Mouse (Mus musculus) hindbrain, embryonic 10.5 days (tissue): Measurements from ENCODE around the gene Acot1. TPM values are rescaled to one million over a fixed set of nuclear protein-coding genes. Genes with fewer than 3 reads are reported as not detected.
A peak's percentile ranks its signal among the peaks of the same experiment; 100 is the strongest.

Experiments
- DNase-seq: peaks from one replicate; pipeline ENCODE4 v3.0.0-alpha.2; 2017; ENCODE audit warnings: low spot score
- H3K27ac ChIP-seq: fragments of 300-500 bp; sonication (generic); 2 replicates; pipeline ENCODE4 v1.5.1; 2016; ENCODE audit warnings: mild to moderate bottlenecking, moderate library complexity
- H3K27me3 ChIP-seq: fragments of 300-500 bp; sonication (generic); 2 replicates; pipeline ENCODE4 v1.6.1; 2016; ENCODE audit warnings: mild to moderate bottlenecking; ENCODE audit not compliant: poor library complexity, insufficient read depth, severe bottlenecking
- H3K36me3 ChIP-seq: fragments of 300-500 bp; sonication (generic); 2 replicates; pipeline ENCODE4 v1.6.1; 2016; ENCODE audit warnings: mild to moderate bottlenecking, moderate library complexity
- H3K4me1 ChIP-seq: fragments of 300-500 bp; sonication (generic); replicated peaks from 2 replicates; pipeline ENCODE4 v1.6.1; 2016; ENCODE audit warnings: mild to moderate bottlenecking
- H3K4me3 ChIP-seq: fragments of 300-500 bp; sonication (generic); 2 replicates; pipeline ENCODE4 v1.5.1; 2016; ENCODE audit warnings: mild to moderate bottlenecking, moderate library complexity
- H3K9me3 ChIP-seq: fragments of 300-500 bp; sonication (generic); 2 replicates; pipeline ENCODE4 v1.6.1; 2016; ENCODE audit warnings: mild to moderate bottlenecking, moderate library complexity
- WGBS: fragments of 180-500 bp; shearing (Covaris S2); methylation state at CpG from one replicate; pipeline ENCODE4 v1.1.7; 2016; 5-methylcytosine and 5-hydroxymethylcytosine counted together
- polyA plus RNA-seq: library from polyadenylated mRNA; unstranded; fragments of >200 nt; fragmentation: Nextera tagmentation; extraction: Ambion mirVana; gene quantifications from 2 replicates; pipeline ENCODE4 v1.2.1, GENCODE M21; 2016

Acot1 gene
- polyA plus RNA-seq, 1 experiment from 2014 or later = 45.3 TPM

DNA sequence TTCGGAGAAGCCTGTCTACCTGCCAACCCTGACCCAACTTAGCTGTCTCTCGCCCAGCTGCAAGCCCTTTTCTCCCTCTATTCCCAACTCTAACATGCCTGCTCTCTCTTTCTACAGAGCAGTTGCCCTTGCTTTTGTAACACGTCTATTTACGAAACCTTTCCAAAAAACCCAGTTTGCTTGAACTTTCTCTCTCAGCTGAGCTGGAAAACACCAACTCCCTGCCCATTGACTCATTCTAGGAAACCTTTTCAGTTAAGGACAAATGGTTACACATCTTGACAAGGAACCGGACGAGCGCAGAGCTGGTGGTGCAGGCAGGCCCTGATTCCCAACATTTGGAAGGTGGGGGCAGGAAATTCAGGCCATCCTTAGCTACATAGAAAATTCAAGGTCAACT is 43.3 kb downstream of the Acot1 start:
- Histone ChIP-seq H3K9me3 (peaks cover 14% of the 10 kb centered on the region), H3K27ac (no peak overlapping the region), H3K4me3 (no peak overlapping the region), H3K4me1 (peaks cover 10% of the 10 kb centered on the region), H3K27me3 (peaks cover 35% of the 10 kb centered on the region), H3K36me3 (no peaks in the 10 kb centered on the region)
- DNase-seq = no peak
- WGBS = 83% methylated on average over 7 of the region's 7 CpGs

DNA sequence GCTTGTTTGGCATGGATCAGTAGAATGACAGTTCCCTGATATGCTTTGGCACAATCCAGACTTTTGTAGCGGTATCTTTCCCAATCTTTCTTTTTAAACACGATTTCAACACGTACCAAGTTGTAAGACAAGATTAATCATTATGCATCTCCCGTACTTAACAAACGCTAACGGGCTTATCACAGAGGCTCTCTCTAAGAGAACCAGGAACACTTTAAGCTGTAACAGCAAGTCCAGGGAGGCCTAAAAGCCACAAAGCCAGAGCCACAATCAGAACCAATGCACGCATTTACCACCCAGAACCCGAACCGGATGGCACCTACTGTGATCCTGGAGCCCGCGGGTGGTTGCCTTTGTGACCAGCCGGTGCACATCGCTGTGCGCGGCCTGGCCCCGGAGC is 43.9 kb downstream of the Acot1 start:
- H3K4me1 ChIP-seq = peaks cover 10% of the 10 kb centered on the region
- H3K9me3 ChIP-seq = peaks cover 9% of the 10 kb centered on the region
- H3K27me3 ChIP-seq = peaks cover 35% of the 10 kb centered on the region
- peak overlapping the region; percentile 66; the same call in 1 of the 2 replicates for H3K27ac ChIP-seq
- peak overlapping the region; percentile 58 for H3K4me3 ChIP-seq
- H3K36me3 ChIP-seq = no peaks in the 10 kb centered on the region
- WGBS = 13% methylated on average over 16 of the region's 16 CpGs
- DNase-seq = peak; percentile 29

- WGBS = 3% methylated on average over 42 of the region's 46 CpGs
- Histone ChIP-seq H3K27ac (peak overlapping the region; percentile 71), H3K36me3 (no peaks in the 10 kb centered on the region)
These were observed 44.5 kb downstream of the Acot1 start for GRCm38 (mm10) chr12:84053679-84054391.

GRCm38 (mm10) chr12:84060946-84061345 is 51.7 kb downstream of the Acot1 start:
- H3K9me3 ChIP-seq = 0 out of 2 replicates have a peak, but pooled peaks cover 3% of the 10 kb centered on the region
- H3K4me3 ChIP-seq = no peak overlapping the region
- no peaks in the 10 kb centered on the region for H3K4me1 ChIP-seq
- H3K27me3 ChIP-seq = peaks cover 3% of the 10 kb centered on the region; the same call in 1 of the 2 replicates
- no peaks in the 10 kb centered on the region for H3K36me3 ChIP-seq
- WGBS = 38% methylated on average over 2 of the region's 2 CpGs
- no peak overlapping the region for H3K27ac ChIP-seq
- no peak for DNase-seq

More at GRCm38 (mm10) chr12:84053679-84054391, 44.5 kb downstream of the Acot1 start:
- Histone ChIP-seq H3K4me1 (peaks cover 10% of the 10 kb centered on the region), H3K9me3 (peaks cover 2% of the 10 kb centered on the region), H3K27me3 (peaks cover 35% of the 10 kb centered on the region), H3K4me3 (peak overlapping the region; percentile 58)
- peak; percentile 42 for DNase-seq

- Histone ChIP-seq H3K27ac (no peak overlapping the region), H3K4me1 (no peaks in the 10 kb centered on the region), H3K9me3 (0 out of 2 replicates have a peak, but pooled peaks cover 3% of the 10 kb centered on the region), H3K36me3 (no peaks in the 10 kb centered on the region), H3K4me3 (no peak overlapping the region), H3K27me3 (peaks cover 12% of the 10 kb centered on the region)
- no peak for DNase-seq
- 95% methylated on average over 20 of the region's 20 CpGs for WGBS
These were observed 53.0 kb downstream of the Acot1 start for GRCm38 (mm10) chr12:84062336-84062735.

GRCm38 (mm10) chr12:84063228-84063627 is 53.9 kb downstream of the Acot1 start:
- H3K27ac ChIP-seq = no peak overlapping the region
- no peaks in the 10 kb centered on the region for H3K36me3 ChIP-seq
- no peak for DNase-seq
- H3K27me3 ChIP-seq = peaks cover 21% of the 10 kb centered on the region
- WGBS = 74% methylated on average over 5 of the region's 5 CpGs
- 0 out of 2 replicates have a peak, but pooled peaks cover 3% of the 10 kb centered on the region for H3K9me3 ChIP-seq
- H3K4me3 ChIP-seq = no peak overlapping the region
- no peaks in the 10 kb centered on the region for H3K4me1 ChIP-seq

DNA sequence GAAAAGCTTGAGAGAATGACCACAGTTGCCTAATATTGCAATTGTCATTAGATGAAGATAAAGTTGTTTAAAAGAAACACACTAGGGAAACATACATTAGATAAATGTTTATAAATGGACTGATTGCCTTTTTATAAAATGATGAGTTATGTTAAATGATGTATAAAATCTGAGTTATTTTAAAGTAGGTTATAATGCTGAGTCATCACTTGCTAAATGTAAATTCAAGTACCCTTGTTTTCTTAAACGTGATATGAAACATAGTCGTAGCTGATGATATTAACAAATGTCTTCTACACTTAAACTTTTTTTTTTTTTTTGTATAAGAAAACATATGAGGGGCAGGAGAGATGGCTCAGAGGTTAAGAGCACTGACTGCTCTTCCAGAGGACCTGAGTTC is 54.5 kb downstream of the Acot1 start:
- peaks cover 27% of the 10 kb centered on the region for H3K27me3 ChIP-seq
- 85% methylated on average over 2 of the region's 2 CpGs for WGBS

DNA sequence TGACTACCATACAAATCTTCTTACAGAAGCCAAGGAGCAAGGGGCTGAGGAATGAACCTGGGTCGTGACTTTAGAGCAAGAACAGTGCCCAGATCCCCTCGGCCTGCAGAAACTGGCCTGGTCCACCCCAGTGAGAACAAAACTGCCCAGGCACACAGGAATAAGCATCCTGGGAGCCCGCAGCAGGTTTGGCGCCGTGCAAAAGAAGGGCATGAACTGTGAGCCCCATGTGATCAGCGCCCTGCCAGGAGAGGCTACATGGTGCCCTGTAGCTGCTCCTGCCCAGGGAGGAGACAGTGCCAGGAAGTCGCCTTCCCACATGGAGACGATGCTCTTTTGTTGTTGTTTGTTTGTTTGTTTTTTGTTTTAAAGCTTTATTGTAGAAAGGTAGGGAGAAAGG is 55.3 kb downstream of the Acot1 start:
- WGBS = 75% methylated on average over 8 of the region's 8 CpGs
- no peak for DNase-seq

More for the DNA sequence above, 54.5 kb downstream of the Acot1 start:
- H3K36me3 ChIP-seq = no peaks in the 10 kb centered on the region
- H3K4me1 ChIP-seq = no peaks in the 10 kb centered on the region
- DNase-seq = no peak
- no peak overlapping the region for H3K4me3 ChIP-seq
- 0 out of 2 replicates have a peak, but pooled peaks cover 3% of the 10 kb centered on the region for H3K9me3 ChIP-seq
- no peak overlapping the region for H3K27ac ChIP-seq

DNA sequence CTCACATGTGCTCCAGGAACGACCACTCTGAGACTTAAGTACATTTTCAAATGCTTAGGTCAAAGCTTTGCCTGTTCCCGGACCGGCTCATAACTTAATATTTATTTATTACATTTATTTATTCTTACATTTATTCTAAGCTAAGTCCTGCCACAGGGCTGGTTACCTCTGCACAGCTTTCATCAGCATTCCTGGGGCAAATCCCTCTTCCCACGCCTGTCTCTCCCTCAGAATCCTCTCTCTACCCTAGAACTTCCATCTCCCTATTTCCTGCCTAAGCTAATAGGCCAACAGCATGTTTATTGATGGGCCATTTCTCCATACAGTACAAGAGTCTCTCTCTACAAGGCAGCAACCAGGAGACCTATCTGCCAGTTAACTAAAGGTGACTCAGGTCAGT is 58.5 kb downstream of the Acot1 start:
- 86% methylated on average over 4 of the region's 4 CpGs for WGBS
- Histone ChIP-seq H3K4me3 (no peak overlapping the region), H3K4me1 (peaks cover 6% of the 10 kb centered on the region; the same call in 1 of the 2 replicates), H3K36me3 (no peaks in the 10 kb centered on the region), H3K9me3 (0 out of 2 replicates have a peak, but pooled peaks cover 3% of the 10 kb centered on the region), H3K27me3 (peaks cover 54% of the 10 kb centered on the region), H3K27ac (no peak overlapping the region)
- DNase-seq = no peak

More for the DNA sequence above, 55.3 kb downstream of the Acot1 start:
- Histone ChIP-seq H3K4me3 (no peak overlapping the region), H3K9me3 (0 out of 2 replicates have a peak, but pooled peaks cover 3% of the 10 kb centered on the region), H3K36me3 (no peaks in the 10 kb centered on the region), H3K4me1 (peaks cover 3% of the 10 kb centered on the region; the same call in 1 of the 2 replicates), H3K27me3 (peaks cover 35% of the 10 kb centered on the region), H3K27ac (no peak overlapping the region)

Other genes starting within 250 kb of the Acot1 start
- 0.04 and 0.14 TPM in 2 replicates for gene Papln, start 245.9 kb upstream of the Acot1 start, polyA plus RNA-seq
- 27.8 and 39.1 TPM in 2 replicates for gene Numb, start 87.6 kb upstream of the Acot1 start, polyA plus RNA-seq
- 16.8 and 17.6 TPM in 2 replicates for gene Riox1, start 58.9 kb upstream of the Acot1 start, polyA plus RNA-seq
- gene Heatr4, start 24.6 kb upstream of the Acot1 start, polyA plus RNA-seq = not detected in 2 replicates
- 15.5 and 20.0 TPM in 2 replicates for gene Acot2, start 21.6 kb upstream of the Acot1 start, polyA plus RNA-seq
- gene Acot4, start 28.9 kb downstream of the Acot1 start, polyA plus RNA-seq = 0.08 and 0.14 TPM in 2 replicates
- not detected in 2 replicates for gene Gm49366, start 29.4 kb downstream of the Acot1 start, polyA plus RNA-seq
- gene Acot3, start 42.7 kb downstream of the Acot1 start, polyA plus RNA-seq = 0.19 and 0.25 TPM in 2 replicates
- 0.12 TPM in 1 of 2 replicates, not detected in the other for gene Acot5, start 59.8 kb downstream of the Acot1 start, polyA plus RNA-seq
- 0.77 and 0.97 TPM in 2 replicates for gene Acot6, start 91.2 kb downstream of the Acot1 start, polyA plus RNA-seq
- gene Dnal1, start 104.9 kb downstream of the Acot1 start, polyA plus RNA-seq = 4.8 and 4.9 TPM in 2 replicates
- gene Pnma1, start 139.0 kb downstream of the Acot1 start, polyA plus RNA-seq = 3.1 and 3.6 TPM in 2 replicates
- 6.5 and 8.2 TPM in 2 replicates for gene Elmsan1, start 209.4 kb downstream of the Acot1 start, polyA plus RNA-seq